Mouse (Mus musculus) kidney, postnatal 25 days (tissue): Measurements from ENCODE around the gene Wfdc8.

Experiments used
- DNase-seq, 2 experiments: peaks; one replicate each; pipeline ENCODE4 v3.0.0; 2021; ENCODE audit warnings: mixed read lengths in 2 of 2

Wfdc8 gene

GRCm38 (mm10) chr2:164562391-164563188, 50.8 kb downstream of the Wfdc8 start, which contains the start of gene Wfdc2:
Gene Wfdc2 (plus strand): TSS chr2:164562413.
- peak; percentile 68 to 92 for DNase-seq

DNA sequence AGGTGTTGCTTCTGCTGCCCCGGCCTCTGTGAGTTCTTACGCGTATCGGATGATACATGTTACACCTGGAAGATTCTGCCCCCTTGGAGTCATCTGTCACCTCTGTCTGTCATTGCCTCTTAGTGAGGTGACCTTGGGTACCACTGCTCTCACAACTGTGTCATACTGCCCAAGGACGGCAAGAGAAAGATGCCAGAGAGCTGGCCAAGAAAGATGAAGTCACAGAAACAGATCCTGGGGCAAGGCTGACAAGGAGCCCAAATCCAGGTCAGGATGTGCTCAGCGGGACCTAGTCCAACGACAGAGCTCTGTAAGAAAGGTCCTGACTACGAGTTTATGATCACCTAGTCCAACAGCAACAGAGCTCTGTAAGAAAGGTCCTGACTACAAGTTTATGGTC, 53.3 kb downstream of the Wfdc8 start:
- DNase-seq = no peak

GRCm38 (mm10) chr2:164558991-164559645, 54.3 kb downstream of the Wfdc8 start:
- DNase-seq = no peak

- no peak for DNase-seq
Observed at GRCm38 (mm10) chr2:164558426-164558825, 55.0 kb downstream of the Wfdc8 start.

- DNase-seq = no peak
Observed at GRCm38 (mm10) chr2:164551502-164551901, 61.9 kb downstream of the Wfdc8 start.

DNA sequence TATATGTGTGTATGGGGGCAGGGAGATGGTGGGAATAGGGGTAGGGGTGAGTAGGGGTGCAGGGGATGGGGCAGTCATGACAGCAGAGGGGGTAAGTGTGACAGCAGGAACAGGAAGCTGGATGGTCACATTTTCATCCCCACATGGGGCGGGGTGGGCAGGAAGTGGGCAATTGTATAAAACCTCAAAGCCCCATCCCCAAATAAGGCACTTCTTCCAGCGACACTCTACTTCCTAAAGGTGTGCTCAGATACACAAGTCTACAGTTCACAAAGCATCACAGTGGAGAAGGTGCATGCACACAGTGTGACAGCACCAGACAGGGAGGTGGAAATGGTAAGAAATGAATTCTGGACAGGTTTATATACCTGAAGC, 62.5 kb downstream of the Wfdc8 start:
- DNase-seq = no peak

DNA sequence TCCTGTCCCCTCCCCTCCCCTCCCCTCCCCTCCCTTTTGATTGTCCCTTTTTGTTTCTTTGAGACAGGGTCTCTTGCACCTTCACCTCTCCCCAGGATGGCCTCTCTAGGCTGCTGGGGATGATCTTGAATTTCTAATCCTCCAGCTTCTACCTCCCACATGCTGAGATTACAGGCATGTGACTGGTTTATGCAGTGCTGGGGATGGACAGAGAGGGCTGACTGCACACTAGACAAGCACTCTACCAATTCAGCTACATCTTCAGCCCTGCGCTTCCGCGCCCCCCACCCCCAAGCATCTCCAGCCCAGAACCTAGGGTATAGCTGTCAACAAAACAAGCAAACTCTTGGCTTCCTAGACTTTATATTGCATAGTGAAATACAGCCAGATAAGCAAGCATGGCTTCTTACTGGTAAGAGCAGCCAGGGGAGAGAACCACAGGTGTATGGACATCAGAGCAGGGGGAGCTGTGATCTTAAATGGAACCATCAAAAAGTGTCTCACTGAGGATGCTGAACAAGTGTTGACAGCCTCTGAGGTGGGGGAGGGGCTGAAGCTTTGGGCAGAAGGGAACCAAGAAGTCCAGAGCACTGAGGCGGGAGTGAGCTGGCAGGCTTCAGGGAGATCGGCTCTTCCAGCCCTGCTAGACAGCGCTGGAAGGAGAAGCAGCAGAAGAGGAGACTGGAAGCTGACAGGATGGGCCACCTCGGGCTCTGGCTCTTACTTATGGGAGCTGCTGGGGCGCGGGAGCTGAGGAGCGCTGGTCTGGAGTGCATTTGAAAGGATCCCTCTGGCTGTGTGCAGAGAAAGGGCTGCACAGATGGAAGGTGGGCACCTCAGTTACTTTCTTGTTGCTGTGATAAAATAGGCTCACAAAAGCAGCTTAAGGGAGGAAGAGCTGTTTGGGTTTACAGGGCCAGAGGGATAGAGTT, 63.2 kb downstream of the Wfdc8 start:
- DNase-seq = no peak

GRCm38 (mm10) chr2:164549338-164549737, 64.1 kb downstream of the Wfdc8 start:
- no peak for DNase-seq
